In genomic region chr5:34287838-34288145, GRCm38 (mm10) we compare ENCODE assay signal across 1 mouse cellular context.
TF ChIP-seq lines count a peak whose summit lies in the region.

No protein-coding gene starts in this region.

TF ChIP-seq in CH12.LX, 34 proteins besides CTCF, POLR2A, EP300 and RAD21 (continued from another document):
- TF ChIP-seq JUN (IDR thresholded peaks at IDR 0.05; ENCODE audit: insufficient read depth, low read depth, low read length): no peak
